Mouse (Mus musculus) telencephalon, adult 2 months (tissue): ENCODE data around the gene Nsun3.
A peak's percentile ranks its signal among the peaks of the same experiment; 100 is the strongest.
"Not testable (repeated sequence)": the region's sequence is repeated elsewhere in the genome, so short reads cannot be mapped to it uniquely, and the experiment has no call there.

Experiments
- DNase-seq: peaks from one replicate; pipeline ENCODE4 v3.0.0-alpha.2; 2011; ENCODE audit warnings: low read depth, low spot score

Gene Nsun3

DNA sequence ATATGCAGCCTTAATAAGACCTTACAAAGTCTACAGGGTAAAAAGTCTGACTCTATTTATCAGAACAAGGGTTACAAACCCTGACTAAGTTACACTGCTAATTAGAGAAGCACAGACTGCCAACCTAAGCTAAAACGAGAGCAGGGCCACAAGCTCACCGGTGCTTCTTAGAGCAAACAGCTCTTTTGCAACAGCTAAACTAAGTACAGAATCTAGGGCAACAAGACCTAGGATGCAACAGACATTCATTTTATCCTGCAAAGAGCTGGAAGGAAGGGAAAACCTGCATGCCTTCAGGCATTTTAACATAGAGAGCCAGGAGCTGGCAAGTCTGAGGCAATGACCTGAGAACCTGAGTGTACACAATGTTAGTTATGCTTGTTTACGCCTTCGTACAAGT is 33.5 kb downstream of the Nsun3 start:
- no peak for DNase-seq

DNA sequence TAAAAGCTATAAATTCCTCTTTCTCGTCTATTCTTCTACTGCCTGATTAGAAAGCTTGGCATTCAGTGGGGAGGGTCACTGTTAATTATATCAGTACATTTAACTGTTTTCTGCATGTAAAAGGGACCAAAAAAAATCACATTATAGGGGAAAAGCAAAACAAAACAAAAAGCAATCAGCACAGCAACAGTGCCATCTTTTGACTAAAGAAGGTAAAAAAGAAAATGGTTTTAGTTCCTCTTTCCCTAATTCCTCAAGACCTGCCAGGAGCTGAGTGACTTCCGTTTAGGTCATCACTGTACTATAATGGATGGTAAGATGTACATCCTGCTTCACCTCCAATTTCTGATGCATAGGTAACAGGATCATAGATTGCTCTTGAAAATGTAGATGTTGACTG is 40.7 kb downstream of the Nsun3 start:
- no peak for DNase-seq

DNA sequence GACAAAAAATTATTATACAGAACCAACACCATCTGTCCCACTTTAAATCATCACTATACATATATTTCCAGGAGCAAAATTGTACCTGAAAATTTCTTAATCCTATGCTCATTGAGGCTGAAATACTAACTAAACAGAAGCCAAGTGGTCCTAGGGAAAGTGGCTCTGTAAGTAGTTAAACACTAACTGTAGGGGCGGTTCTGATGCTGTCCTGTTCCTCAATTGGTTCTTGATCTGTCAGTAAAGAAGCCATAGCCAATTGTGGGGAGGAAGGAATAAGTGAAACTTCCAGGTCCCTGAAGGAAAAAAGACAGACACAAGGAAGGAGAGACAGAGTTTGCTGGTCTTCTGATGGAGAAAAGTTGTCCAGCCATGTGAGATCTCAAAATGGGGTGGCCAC is 52.3 kb downstream of the Nsun3 start:
- no peak for DNase-seq

DNA sequence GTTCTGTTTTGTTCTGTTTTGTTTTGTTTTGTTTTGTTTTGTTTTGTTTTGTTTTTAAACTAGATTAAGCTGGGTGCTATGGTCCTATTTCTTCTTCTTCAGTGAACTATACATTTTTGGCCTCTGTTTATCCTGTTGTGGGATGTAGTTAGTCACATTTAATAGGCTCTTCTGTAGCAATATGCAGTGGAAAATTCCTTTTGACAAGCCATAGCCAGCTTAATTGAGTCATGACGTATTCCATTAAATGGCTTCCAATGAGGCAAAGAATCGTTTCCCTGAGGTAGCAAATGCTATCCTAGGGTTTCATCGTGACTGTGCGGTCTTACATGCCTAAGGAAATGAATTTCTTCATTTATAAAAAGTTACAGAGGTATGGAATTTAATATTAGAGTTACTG is 56.3 kb downstream of the Nsun3 start:
- no peak for DNase-seq

DNA sequence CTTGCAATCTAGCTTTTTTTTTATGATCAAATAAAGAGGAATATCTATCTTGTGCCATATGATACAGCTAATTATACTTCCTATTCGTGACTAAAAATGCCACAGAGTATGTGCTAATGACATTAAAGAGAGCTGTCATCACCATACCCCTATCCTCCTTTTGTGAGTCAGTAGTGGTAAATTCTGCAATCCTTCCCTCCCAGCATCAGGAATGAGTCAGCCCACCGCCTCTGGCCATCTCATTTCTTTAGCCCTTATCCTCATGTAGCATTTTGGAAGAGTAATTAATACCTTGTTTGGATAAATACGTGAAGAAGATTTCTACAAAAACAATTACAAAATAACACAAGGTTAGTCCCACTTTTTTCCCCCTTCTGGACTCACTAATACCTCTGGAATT is 56.8 kb downstream of the Nsun3 start:
- no peak for DNase-seq

DNA sequence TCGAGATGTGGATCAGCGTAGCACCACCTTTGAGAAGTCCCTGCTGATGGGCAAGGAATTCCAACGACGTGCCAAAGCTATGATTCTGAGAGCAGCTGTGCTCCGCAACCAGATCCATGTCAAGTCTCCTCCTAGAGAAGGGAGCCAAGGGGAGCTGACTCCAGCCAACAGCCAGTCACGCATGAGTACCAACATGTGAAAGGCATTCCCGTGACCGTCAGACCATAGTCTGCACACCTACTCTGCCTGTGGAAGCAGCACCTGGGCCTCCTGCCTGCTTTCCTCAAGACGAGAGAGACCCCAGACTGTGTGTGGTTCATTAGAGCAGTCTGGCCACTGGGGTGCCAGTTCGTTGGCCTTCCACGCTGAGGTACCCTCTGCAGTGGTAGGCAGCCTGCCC is 68.4 kb downstream of the Nsun3 start:
- not testable (repeated sequence) for DNase-seq

DNA sequence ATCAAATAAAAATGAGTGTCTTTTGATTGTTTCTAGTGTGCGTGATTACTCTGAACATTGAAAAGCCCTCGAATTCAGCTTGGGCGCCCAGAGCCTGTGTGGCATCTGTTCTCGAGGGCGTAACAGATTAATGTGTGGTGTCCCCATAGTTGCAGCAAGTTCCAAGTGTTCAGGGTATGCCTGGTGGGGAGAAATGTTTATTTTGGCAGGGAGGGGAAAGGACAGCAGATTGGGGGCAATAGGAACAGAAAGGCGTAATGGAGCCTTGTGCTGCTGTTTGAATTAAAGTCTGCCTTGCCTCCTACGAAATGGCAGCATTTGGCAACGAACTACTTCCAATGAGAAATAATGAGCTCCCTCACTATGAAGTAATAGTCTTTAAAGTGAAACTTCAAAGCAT is 96.2 kb downstream of the Nsun3 start:
- peak; percentile 16 for DNase-seq

DNA sequence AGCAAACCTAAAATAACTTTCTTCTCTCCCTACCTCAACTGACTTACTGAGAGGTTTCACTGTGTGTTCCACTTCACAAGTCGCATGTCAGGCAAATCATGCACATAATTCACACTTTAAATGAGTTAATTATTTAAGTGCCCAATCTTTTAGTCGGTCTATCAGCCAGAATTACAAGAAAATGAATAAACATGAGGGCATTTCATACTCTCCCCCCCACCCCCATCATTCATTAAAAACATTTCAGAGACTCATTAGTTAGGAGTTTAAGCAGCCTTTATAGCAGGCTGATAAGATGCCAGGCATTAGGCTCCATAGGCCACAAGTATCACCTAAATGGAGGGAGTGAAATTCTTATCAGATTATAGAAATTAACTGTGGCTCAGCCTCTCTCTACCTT is 100.5 kb downstream of the Nsun3 start:
- DNase-seq, result no peak

DNA sequence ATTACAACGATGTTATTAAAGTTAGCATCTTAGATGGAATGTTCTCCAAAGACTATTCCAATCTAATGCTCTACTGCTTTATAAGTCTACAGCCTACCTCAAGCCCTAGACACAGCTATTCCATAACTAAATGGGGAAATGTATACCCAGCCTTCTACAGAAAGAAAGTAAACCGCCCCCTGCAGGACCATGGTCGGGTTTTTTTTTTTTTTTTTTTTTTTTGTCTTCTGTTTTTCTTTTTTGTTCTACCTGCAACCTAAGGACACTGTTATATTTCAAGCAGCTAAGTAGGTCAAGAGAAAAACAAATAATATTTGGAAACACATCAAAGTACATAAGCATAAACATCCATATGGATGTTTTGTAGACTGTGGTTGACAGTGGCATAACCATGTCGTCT is 101.1 kb downstream of the Nsun3 start:
- DNase-seq, result no peak
